Mouse (Mus musculus): ENCODE results near the gene Grb10. TPM values are rescaled to one million over a fixed set of nuclear protein-coding genes. Genes with fewer than 3 reads are reported as not detected.

Grb10 gene
- polyA plus RNA-seq, 1 experiment: 38.2 TPM

DNA sequence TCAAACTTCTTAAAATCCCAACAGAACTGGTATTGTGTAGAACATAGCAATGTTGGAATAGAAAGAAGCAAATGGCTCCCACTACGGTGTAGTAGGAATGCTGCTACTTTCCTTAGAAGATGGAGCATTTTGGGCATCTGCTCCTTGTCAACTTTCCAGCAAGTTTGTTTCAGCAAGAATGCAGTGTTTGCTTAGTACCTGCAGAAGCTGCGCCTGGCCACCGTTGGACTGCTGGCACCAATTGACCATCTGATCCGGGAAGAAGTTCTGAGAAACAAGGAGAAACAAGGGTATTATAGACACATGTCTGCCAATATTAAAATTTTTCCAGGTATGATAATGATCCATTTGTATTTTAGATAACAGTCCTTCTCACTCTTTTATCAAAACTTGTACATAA lies 92.7 kb downstream of the Grb10 start:
- no peak for DNase-seq (ENCODE audit: low spot score)

DNA sequence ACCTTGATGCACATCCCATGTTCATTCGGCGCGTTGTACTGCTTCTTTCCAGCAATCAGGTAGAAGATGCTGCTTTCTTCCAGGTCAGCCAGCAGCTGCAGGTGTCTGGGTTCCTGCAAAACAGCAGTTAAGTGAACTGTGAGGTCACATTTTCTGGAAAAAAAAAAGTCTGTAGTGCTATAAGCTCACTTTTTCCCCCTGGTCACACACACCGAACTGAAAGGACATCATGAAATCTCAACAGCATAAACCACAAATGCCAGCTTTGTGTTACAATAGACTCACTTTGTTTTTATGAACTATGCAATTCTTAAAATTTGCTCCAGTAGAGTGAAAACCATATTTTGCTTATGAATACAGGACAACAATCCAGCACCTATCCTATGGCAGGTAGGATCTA lies 93.7 kb downstream of the Grb10 start:
- no peak for DNase-seq (ENCODE audit: low spot score)

DNA sequence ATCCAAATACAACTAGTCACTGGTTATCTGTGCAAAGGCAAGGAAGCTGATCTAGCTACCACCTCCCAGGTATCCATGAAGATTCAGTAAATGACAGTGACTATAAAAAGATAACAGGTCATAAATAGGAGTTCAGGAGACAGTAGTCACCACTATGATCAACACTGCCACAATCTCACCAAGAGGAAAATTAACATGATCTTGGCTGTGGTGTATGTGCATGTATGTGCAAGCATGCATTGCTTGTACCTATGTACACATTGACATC lies 94.5 kb downstream of the Grb10 start:
- DNase-seq (ENCODE audit: low spot score): no peak

DNA sequence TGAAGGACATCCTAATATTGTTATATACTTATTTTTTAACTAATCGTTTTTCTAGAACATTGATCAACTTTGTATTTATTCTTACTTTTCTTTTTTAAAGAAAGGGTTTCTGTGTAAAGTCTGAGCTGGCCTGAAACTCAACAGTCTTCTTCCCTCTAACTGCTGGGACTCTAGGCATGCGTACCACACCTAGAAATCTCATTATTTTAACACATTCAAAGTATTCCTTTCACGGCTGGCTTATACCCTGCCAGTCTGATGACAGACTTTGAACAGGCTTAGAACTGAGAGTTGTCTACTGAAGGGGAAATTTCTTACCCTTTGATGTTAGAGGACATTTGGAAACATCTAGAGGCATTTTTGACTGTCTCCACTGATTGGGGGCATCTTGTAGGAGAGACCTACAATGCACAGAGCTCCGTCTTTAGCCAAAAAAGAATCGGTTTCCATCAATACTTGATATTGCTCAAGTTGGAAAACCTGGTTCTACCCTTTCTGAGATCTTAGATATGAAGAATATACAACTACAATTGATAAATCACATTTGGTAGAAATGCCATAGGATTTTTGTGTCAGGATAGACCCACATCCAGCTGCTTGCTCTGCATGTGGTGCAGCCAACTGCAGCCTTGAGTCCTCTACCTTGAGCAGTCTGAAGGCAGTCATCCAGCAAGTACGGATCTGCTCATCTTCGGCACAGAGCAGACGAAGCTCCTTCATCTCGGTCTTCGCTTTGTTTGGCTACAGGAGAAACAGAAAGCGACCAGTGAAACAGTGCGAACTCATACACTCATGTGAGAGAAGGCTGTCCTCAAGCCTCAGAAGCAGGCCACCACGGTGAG lies 95.0 kb downstream of the Grb10 start:
- no peak for DNase-seq (ENCODE audit: low spot score)

DNA sequence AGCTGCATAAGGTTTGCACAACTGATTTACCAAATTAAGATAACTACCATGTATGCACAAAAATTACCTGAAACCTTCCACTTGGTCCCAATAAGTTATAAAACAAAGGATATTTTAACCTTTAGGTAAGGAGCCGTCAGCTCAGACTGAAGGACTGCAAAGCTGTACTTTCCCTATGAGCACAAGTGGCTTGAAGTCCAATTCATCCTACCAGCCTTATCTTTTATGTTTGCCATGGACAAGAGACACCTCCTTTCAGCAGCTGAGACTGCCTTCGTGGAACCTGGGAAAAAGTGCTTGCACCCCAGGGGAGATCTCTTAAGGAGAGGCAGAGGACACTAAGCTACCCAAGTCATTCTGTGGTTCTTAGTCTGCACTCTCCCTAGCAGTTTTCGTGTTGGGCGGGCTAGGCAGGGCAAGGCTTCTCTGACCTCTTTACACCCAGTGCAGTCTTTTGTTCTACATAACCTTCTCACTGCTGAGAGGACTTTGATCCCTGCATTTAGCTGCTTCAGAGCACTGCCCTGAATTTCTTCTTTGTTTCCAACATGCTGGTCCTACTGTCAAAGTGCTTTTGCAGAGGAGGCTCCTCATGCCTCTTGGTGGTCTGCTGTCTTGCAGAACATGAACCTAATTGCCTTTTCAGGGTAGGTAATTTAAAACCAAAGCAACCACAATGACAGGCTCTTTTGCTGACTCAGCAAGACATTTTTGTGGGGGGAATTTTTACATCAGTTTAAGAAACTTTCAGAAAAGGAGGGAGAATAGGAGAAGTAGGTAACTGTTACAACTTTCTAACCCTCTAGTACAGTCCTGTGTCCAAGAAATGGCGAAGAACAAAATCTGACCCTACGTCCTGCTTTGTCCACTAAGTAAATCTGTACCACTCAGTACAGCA lies 95.9 kb downstream of the Grb10 start:
- no peak for DNase-seq (ENCODE audit: low spot score)

DNA sequence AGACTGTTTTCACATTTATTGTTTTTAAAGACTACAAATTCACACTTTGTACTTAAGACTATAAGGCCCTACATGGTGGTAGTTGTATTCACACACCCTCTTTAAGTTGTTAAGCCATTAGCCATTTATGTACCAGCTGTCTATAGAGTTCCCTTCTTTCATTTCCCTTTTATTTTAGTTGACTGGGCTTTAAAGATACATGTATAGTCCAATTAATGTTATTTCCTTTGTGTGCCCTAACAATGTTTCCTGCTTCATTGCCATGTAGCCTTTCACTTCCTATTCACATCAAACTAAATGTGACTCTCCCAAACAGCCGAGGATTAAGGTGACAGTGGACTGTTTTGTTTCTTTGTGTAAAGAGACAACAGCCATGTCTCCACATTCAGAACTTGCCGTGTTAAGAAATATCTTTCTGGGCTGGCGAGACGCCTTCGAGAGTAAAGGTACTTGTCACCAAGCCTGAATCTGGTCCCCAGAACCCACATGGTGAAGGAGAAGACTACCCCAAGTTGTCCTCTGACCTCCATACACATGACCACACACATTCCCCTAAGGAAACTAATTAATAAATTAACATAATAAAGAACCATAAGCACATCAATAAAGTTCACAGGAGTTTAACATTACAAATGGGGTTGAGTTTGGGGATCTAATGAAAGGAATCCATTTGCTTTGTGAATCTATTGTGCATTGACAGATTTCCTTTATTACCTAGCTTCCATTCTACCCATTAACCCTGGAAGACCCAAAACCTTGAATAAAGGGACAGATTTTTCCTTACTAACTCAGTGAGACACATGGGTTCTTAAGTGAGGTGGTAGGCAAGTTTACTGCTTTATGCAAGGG lies 97.4 kb downstream of the Grb10 start:
- DNase-seq (ENCODE audit: low spot score): no peak

DNA sequence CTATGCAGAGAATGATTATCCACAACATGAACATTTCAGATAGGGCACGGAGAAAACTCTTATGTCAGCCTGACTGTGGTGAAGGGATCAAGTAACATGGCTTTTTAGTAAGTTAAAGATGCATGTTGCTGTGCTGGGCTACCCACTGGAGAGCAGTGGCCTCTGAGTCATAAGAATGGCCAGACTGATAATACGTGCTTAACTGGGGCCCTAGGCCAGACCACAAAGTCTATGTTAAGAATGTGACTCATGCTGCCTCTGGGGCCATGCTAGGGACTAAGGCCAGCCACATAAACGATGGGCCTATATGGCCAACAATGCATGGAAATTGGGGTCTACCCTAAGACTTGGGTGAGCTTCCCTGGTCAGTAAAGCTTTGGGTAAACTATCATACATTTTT lies 98.9 kb downstream of the Grb10 start:
- no peak for DNase-seq (ENCODE audit: low spot score)

DNA sequence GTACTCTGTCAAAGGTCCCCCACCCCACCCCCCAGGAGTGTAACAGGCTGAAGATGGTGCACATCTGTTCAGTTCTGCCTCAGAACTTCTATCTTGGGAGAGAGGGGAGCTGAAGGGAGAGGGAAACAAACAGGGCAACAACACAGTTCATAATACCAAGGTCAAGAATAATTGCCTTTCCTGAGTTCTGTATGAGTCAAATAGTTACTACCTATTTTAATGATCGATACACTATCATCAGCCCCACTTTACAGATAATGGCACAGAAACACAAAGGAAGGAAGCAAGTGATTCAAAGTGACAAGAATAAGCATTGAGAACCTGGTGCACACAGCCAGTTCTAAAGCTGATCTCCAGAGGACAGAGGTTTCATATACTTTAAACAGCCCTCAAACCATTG lies 99.9 kb downstream of the Grb10 start:
- no peak for DNase-seq (ENCODE audit: low spot score)

DNA sequence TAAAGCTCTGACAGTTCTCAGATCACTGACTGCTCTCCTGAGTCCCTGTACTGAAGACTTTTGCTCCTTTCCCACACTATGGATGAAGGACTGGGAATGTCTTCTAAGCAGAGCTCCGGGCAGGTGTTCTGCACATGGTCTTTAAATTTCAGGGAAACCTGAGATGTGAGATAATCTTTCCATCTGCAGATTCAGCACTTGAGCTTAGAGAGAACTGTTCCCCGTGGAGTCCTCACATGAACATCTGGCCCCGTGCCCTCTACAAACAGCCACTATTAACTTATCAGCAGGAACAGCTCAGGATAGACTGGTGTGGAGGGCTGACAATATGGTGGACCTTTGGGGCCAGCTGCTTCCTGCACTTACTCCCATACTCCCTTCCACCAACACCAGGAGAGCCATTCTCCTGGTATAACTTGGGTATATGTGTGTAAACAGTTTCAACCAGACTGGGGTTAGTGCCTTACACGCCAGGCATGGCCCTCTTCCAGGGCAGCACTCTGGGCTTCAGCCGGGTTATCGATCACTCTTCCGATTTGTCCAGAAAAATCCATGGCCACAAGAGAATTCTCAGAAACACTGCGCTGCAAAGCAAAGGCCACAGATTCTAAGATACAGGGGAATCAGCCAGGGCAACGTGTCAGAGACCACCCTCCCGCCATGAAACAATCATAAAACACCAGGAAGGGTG lies 101.0 kb downstream of the Grb10 start:
- DNase-seq (ENCODE audit: low spot score): no peak

DNA sequence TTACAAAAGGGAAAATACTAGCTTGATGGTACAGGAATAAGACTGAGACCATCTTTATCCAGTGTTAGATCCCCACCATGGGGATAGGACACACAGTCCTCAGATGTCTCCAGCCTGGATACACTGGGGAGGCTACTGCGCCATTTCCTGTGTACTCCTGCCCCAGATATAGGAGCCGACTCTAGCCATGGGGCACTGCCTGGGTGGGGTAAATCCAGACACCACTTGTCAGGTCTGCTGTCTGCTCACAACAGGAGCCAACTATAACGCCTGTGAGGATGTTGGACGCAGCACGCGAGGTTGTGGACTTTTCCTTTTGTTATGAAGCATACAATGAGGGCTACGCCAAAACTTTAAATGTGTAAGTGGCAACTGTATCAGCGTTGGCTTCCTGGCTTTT lies 103.7 kb downstream of the Grb10 start:
- no peak for DNase-seq (ENCODE audit: low spot score)

DNA sequence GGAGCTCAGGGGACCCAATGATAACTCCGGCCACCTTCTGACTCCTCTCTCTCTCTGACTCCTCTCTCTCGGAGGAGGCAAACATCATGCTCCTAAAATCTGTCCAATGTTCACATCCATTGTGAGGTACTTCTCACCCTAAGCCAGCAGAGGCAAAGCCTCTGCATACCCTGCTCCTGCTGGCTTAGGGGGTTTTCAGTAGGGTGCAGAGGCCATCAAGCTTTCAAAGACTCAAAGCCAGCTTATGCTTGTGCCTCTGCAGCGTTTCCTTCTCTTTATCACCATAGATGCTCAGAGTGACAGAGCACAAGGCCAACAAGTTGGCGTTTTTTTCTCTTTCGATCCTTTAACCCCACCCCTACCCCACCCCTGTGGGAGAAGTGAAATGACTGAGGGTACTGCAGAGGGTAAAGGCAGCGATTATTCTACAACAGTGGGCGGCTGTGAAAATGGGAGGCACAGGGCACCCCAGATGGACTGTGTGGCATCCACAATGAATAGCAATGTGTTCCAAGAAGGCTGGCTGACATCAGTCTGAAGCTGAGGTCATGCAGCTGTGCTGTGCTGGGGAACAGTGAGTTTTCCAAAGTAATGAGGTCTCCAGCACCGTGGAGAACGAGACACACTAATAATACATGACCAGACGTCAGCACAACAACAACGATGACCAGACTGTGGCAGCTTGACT lies 106.2 kb downstream of the Grb10 start:
- no peak for DNase-seq (ENCODE audit: low spot score)

DNA sequence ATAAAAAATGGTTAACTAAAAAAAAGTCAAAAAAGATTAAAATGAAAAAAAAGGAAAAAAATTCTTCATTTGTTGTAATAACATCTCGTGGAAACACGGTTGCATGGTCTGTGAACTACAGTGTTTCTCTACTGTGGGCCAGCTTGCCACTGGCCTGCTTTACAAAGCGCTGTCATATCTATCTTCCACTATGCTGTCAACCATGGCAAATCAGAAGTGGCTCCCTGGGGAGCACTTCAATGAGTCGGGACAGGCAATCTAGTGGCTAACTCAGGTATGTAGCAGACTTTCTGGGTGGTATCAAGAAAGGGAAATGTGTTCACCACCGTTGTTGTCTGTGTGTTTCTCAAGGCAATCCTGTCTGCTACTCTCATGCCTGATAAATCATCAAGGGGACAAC lies 106.8 kb downstream of the Grb10 start:
- DNase-seq (ENCODE audit: low spot score): no peak

DNA sequence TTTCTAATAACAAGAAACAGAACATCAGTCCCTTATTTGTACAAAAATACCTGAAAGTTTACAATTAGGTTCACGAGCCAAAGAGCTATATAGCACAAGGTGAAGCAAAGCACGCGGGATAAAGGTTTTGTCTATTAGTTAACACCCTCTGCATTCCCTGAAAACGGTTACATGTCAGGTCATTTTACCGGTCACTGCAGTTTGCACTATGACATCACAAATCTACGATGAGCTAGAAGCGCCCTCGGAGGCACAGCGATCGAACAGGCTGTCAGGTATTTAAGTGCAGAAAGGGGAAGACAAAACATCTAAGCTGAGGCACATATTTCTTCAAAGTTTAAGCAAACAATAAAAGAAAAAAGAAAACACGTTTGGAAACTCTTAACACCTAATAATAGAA lies 108.0 kb downstream of the Grb10 start:
- DNase-seq (ENCODE audit: low spot score): no peak

DNA sequence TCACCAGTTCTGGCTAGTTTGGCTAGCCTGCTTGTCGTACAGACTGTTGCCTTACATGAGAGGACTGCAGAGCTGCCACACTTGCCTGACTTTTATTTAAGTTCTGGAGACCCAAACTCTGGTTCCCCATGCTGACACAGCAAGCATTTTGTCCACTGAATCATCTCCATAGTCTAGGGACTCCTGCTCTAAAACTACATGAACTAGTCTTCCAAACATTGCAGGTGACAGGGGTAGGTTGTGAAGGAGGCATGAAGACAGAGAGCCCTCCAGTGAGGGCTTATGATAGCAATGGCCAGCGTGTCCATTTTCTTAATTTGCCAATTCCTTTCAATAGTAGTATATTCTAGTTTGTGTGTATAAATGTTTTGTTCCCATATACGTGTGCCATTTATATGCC lies 109.4 kb downstream of the Grb10 start:
- DNase-seq (ENCODE audit: low spot score): no peak

DNA sequence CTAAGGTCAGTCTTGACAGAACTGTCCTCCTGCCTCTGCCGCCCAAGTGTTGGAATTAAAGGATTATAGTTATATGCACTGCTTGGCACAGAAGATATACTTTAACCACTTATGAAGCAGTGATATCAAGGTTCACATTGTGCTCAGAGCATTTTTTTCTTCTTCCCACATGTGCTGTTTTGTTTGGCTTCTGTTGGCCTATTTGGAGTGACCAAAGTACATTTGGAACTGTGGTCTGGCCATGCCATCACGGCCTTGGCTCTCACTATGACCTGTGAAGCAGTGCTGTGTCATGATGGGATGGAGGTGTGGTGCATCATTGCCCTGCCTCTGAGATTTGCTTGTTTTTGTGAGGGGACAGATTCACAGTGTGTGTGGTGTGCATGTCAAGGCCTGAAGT lies 109.9 kb downstream of the Grb10 start:
- no peak for DNase-seq (ENCODE audit: low spot score)

DNA sequence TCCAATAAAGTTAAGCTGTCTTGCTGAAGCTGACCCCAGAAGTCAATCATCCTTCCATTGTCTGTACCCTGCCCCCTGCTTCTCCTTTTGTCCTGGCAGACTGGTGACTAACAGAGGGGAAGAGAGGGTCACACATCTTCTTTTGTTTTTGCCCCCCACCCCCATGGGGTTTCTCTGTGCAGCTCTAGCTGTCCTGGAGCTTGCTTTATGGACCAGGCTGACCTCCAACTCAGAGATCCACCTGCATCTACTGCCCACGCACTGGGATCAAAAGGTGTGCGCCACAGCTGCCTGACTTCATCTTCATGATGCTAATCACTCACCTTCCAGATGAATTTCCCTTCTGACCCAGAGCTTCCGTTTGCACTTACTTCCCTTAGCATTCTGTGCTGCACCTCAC lies 114.6 kb downstream of the Grb10 start:
- no peak for DNase-seq (ENCODE audit: low spot score)

DNA sequence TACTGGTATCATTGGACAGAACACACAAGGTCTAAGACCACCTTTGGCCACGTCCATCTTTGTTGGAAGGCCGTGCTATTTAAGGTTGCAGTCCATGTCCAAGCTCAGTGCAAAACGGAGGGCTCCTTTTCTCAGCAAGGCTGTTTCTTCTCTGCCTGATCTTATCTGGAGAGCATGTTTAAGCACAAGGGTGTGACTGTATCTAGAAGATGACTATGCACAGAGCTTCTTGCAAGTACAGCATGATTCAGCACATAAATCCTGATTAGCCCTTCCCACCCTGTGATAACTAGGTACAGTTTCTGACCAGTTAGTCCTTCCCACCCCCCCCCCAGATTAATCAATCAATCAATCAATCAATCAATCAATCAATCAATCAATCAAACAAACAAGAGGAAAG lies 115.1 kb downstream of the Grb10 start:
- DNase-seq (ENCODE audit: low spot score): no peak

DNA sequence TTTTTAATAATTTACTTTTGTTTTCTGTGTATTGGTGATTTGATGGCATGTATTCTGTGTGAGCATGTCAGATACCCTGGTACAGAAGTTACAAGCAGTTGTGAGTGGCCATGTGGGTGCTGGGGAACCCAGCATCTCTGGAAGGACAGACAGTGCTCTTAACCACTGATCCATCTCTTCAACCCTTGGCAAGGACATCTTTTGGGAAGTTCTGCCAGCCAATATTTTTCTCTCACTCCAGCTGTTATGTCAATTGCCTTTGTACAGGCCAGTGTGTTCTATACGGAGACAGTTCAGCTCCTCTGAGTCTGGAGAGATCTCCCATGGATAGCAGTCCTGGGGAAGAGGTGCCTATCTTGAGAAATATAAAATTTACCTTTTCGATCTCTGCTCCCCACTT lies 116.4 kb downstream of the Grb10 start:
- no peak for DNase-seq (ENCODE audit: low spot score)

DNA sequence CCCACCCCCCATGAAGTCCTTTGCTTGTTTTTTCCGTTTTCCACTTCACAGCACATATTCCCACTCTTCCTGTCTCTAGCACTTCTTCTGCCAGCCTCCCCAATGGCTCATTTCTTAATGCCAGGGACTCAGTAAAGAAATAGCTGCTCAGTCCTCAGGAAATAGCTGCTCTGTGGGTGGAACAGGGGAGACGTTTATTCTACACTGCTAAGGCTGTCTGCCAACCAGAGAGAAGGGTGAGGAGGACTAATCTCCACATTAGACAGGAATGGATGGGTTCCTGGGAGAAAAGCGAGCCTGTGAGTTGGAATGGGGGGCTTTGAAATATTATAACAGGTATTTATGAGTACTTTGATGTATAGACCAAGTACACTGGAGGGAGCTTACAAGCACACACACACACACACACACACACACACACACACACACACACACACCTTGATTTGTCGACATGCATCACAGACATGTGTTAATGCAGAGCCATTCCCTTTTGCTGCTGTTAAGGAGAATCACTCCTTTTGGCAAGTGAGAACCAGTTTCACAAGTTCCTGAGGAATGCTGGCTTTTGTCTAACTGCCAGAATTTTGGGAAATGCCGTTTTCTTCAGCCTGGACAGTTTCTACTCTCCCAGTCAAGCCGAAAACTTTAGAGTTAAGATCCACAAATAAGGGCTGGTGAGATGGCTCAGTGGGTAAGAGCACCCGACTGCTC lies 130.6 kb downstream of the Grb10 start:
- no peak for DNase-seq (ENCODE audit: low spot score)

DNA sequence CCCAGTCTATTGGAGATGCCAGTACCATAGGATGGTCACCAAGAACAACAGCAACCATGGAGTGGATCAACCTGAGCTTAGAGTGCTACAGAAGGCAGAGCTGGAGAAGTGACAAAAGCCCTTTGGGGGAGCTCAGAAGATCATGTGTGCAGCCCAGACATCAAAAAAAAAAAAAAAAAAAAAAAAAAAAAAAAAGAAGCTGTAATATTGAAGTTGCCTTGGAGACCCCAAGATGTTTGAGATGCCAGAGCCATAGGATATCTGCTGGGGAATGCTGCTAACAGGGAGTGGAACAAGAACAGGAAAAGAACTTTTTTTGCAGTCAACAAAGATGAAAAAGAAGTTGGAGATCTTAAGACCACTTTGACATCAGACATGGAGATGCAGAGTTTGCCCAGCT lies 133.0 kb downstream of the Grb10 start:
- no peak for DNase-seq (ENCODE audit: low spot score)

DNA sequence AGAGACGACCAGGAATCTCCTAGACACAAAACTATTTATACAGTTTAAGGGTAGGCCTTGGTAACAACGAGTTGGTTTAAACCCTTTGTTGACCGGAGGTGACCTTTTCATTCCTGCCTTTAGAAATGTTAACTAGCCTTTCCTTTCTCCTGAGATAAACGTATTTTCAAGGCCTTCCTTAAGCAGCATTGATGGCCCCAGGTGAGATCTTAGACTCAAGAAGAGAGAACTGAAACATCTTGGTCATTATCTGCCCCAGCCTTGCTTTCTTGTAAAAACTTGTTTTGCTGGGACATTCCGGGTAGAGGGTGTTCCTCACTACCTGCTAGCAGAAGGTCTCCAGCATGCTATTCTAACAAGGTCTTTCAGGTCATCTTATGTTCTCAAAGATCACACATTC lies 133.5 kb downstream of the Grb10 start:
- no peak for DNase-seq (ENCODE audit: low spot score)

Measured in urinary bladder, adult 2 months (tissue).